Mouse (Mus musculus) C2C12 (cell line): ENCODE results near the gene Mmp11. TPM values are rescaled to one million over a fixed set of nuclear protein-coding genes. Genes with fewer than 3 reads are reported as not detected.

ENCODE experiments used
- H3K27me3 ChIP-seq: one replicate; pipeline ENCODE4 v1.6.1; 2011; ENCODE audit not compliant: control insufficient read depth, insufficient read depth, insufficient read length
- H3K36me3 ChIP-seq: one replicate; pipeline ENCODE4 v1.6.1; 2011; ENCODE audit not compliant: control insufficient read depth, insufficient read depth
- H3K4me3 ChIP-seq: one replicate; pipeline ENCODE4 v1.5.1; 2011; ENCODE audit warnings: mild to moderate bottlenecking, control low read depth; ENCODE audit not compliant: poor library complexity, insufficient read depth, severe bottlenecking
- H3K79me2 ChIP-seq: one replicate; pipeline ENCODE4 v1.6.1; 2011; ENCODE audit not compliant: control insufficient read depth, insufficient read depth
- H3K79me3 ChIP-seq: one replicate; pipeline ENCODE4 v1.6.1; 2011; ENCODE audit warnings: low read depth, control low read depth
- H3ac ChIP-seq: one replicate; pipeline ENCODE3; 2011; ENCODE audit warnings: low read depth; ENCODE audit not compliant: control insufficient read depth, insufficient read length
- CEBPB ChIP-seq: IDR thresholded peaks from one replicate; pipeline ENCODE4 v1.6.1; 2011; ENCODE audit warnings: low read depth, mild to moderate bottlenecking, control low read depth, moderate library complexity
- CTCF ChIP-seq: IDR thresholded peaks from one replicate; pipeline ENCODE4 v1.5.1; 2011; ENCODE audit not compliant: control insufficient read depth, insufficient read depth, insufficient read length
- FOSL1 ChIP-seq: IDR thresholded peaks from one replicate; pipeline ENCODE4 v1.8.0; 2011; ENCODE audit warnings: mild to moderate bottlenecking, low read length; ENCODE audit not compliant: poor library complexity, insufficient read depth, severe bottlenecking
- MAX ChIP-seq: IDR thresholded peaks from one replicate; pipeline ENCODE4 v1.6.1; 2011; ENCODE audit warnings: mild to moderate bottlenecking, control low read depth
- MYOD1 ChIP-seq: IDR thresholded peaks from one replicate; pipeline ENCODE4 v1.6.1; 2011; ENCODE audit warnings: low read depth; ENCODE audit not compliant: control insufficient read depth, insufficient read length
- MYOG ChIP-seq: IDR thresholded peaks from one replicate; pipeline ENCODE4 v1.6.1; 2011; ENCODE audit not compliant: control insufficient read depth, insufficient read length; ENCODE audit errors: extremely low read depth
- USF1 ChIP-seq: IDR thresholded peaks from one replicate; pipeline ENCODE4 v1.6.1; 2011; ENCODE audit warnings: low read depth, mild to moderate bottlenecking, control low read depth, moderate library complexity
- polyA plus RNA-seq: library from polyadenylated mRNA; unstranded; fragments of >200 nt; fragmentation: generic; extraction: Trizol; gene quantifications from one replicate; pipeline ENCODE4 v1.2.1, GENCODE M21; 2012; ENCODE audit warnings: missing spikeins

Mmp11 gene
- polyA plus RNA-seq, 1 experiment: 53.2 TPM

DNA sequence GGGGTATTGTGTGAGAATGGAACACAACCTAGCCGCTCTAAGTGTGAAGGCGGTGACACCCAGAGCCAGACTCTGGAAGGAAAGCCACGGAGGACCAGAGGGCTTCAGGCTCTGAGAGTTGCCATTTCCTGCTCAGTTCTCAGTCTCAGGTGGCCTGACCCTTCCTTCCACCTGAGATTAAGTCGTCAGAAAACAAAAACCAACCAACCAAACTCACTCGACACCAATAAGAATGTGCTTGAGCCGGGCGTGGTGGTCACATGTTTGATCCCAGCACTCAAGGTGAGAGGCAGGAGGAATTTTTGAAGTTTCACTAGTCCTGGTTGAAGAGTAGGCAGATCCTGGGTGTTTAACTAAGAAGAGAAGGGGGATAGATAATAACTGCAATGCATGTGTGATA, 9.6 kb upstream of the Mmp11 start:
- Histone ChIP-seq H3ac (no peak overlapping the region), H3K79me2 (no peaks in the 10 kb centered on the region), H3K27me3 (no peaks in the 10 kb centered on the region), H3K79me3 (no peaks in the 10 kb centered on the region), H3K36me3 (no peaks in the 10 kb centered on the region), H3K4me3 (no peak overlapping the region)
- TF ChIP-seq FOSL1: no peak
- TF ChIP-seq MYOG: no peak
- no peak for TF ChIP-seq MYOD1
- TF ChIP-seq CTCF: no peak
- no peak for TF ChIP-seq CEBPB
- TF ChIP-seq USF1: no peak
- no peak for TF ChIP-seq MAX

DNA sequence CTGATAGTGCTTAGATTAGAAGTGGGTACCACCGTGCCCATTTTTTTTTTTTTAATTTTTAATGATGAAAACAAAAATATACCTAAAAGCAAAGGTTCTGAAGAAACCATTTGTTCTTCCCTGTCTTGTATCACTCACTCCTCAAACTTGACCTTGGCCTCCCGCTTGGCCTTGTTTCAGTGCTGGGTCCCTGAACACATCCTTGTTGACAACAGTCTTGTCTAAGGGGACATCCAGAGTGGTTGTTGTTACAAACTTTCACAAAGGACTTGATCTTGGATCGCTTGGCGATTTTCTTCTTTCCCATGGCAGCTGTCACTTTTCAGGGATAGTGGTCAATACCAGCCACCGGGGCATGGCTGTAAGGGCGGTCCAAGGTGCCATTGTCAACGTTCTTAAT, 8.9 kb upstream of the Mmp11 start:
- H3K27me3 ChIP-seq: no peaks in the 10 kb centered on the region

DNA sequence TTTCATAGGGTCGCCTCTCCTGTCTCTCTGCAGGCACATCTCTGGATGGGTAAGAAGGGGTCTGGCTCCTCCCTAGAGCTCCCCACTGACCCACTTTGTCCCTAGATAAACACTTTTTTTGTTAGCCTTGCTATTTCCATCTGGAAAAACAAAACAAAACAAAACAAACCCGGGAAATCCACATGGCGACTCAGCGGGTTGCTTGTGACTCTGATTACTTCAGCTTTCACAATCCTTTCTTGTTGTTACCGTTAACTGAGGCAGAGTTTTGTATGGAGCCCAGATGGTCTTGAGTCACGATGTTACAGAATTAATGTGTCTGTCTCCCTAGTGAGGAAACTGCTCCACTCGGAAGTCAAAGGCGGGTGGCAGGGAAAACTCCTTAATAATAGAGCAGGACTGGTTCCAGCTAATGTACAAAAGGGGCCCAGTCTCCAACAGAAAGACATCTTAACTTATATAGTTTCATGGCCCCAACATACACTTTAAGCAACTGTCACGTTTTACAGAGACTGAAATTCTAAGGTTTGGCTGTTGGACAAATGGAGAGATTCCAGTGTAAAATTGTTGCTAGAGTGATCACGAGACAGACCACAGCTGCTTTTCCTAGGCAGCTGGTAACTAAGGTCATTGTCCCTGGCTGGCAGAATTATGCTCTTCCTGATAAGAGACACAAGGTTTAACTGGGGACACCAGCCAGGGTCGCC, 7.9 kb upstream of the Mmp11 start:
- Histone ChIP-seq H3ac (no peak overlapping the region), H3K79me2 (no peaks in the 10 kb centered on the region)

More for the DNA sequence above, 8.9 kb upstream of the Mmp11 start:
- no peak for TF ChIP-seq MAX
- TF ChIP-seq MYOD1: no peak
- TF ChIP-seq MYOG: no peak
- TF ChIP-seq CTCF: no peak
- no peak for TF ChIP-seq FOSL1
- no peak for TF ChIP-seq CEBPB
- TF ChIP-seq USF1: no peak
- no peak overlapping the region for H3K4me3 ChIP-seq
- H3K79me2 ChIP-seq: no peaks in the 10 kb centered on the region
- H3ac ChIP-seq: no peak overlapping the region
- H3K36me3 ChIP-seq: no peaks in the 10 kb centered on the region
- H3K79me3 ChIP-seq: no peaks in the 10 kb centered on the region

DNA sequence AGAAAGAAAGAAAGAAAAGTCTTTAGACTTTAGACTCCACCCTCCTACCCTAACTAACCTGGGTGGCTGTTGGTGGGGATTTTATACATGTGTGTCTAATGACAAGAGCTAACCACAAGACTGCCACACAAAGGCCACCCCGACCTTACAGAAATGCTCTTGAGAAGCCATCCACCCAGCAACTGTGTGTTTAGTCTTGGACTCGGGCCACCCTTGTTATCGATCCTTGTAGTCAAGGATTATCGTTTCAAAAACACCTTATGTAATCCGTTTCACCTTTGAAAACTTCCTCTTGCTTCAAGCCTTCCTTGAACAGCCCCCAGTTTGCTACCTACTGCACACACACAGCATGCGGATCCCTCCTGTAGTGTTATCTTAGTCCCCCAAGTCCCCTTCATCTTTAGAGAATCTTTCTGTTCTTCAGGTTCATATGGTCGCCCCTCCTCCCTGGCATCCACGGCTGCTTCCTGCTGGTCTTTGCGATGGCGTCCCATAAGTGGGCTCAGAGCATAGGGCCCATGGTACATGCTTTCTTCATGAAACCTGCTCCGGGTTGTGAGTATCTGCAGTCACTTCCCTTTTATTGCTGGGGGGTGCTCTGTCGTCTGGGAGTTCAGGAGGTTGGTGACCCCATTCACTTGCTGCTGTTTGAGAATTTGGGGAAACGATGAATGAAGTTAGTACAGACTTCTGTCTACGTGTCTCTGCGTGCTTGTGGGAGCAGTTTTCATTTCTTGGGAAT, 6.6 kb upstream of the Mmp11 start, which contains the start of gene Vpreb3:
Vpreb3 (plus strand) TSS at position 322 of the 742 bp plus-strand sequence.
- Histone ChIP-seq H3K79me2 (no peaks in the 10 kb centered on the region), H3K79me3 (no peaks in the 10 kb centered on the region), H3K4me3 (no peak within 1 kb of the TSS), H3K36me3 (no peaks in the 10 kb centered on the region), H3ac (no peak within 1 kb of the TSS), H3K27me3 (no peaks in the 10 kb centered on the region)
- TF ChIP-seq CEBPB (no peak), USF1 (no peak), FOSL1 (no peak), MYOD1 (no peak), MYOG (no peak), CTCF (no peak), MAX (no peak)

More for the DNA sequence above, 7.9 kb upstream of the Mmp11 start:
- TF ChIP-seq CTCF: no peak
- no peak for TF ChIP-seq FOSL1
- peak; percentile 17 for TF ChIP-seq CEBPB
- Histone ChIP-seq H3K79me3 (no peaks in the 10 kb centered on the region), H3K4me3 (no peak overlapping the region), H3K36me3 (no peaks in the 10 kb centered on the region), H3K27me3 (no peaks in the 10 kb centered on the region)

DNA sequence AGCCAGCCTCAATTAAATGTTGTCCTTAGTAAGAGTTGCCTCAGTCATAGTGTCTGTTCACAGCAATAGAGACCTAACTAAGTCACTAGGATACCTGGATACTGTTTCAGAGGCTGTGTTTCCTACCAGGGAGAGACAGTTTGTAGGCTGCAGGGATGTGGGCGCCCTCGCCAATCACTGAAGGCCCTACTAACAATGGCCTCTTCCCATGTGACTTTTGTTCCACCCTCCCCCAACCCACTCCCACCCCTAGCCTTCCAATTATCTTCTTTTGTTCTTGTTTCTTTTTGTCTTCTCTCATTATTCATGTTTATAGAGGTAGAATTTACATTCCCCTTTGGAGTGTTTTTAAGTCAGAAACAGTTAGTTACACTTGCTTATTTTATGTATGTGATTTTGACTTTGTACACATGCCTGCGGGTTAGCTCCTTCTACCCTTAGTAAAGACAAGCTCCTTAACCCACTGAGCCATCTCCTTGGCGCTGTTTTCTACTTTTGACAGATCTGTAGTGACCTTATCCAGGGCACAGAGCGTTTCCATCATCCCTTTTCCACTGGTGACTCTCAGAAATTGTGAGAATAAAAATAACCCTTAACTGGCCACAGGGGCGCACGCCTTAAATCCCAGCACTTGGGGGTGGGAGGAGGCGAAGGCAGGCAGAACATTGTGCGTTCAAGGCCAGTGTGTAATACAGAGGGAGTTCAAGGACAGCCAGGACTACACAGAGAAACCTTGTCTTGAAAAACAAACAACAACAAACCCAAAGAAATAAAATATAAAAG, 4.9 kb upstream of the Mmp11 start:
- H3K27me3 ChIP-seq: no peaks in the 10 kb centered on the region
- H3K36me3 ChIP-seq: no peaks in the 10 kb centered on the region
- no peak overlapping the region for H3ac ChIP-seq
- no peaks in the 10 kb centered on the region for H3K79me2 ChIP-seq
- no peak overlapping the region for H3K4me3 ChIP-seq
- H3K79me3 ChIP-seq: no peaks in the 10 kb centered on the region
- TF ChIP-seq FOSL1 (no peak), MAX (no peak), MYOG (no peak), MYOD1 (no peak), CTCF (no peak), CEBPB (no peak), USF1 (no peak)
